Mouse (Mus musculus) heart, embryonic 10.5 days (tissue): ENCODE measurements around the gene Gpr108. TPM values are rescaled to one million over a fixed set of nuclear protein-coding genes. Genes with fewer than 3 reads are reported as not detected.
"Not testable (repeated sequence)": the region's sequence is repeated elsewhere in the genome, so short reads cannot be mapped to it uniquely, and the experiment has no call there.

Experiments used
- DNase-seq: peaks from one replicate; pipeline ENCODE4 v3.0.0-alpha.2; 2017; ENCODE audit warnings: low spot score
- H3K27ac ChIP-seq: fragments of 300-500 bp; sonication (generic); 2 replicates; pipeline ENCODE4 v1.5.1; 2016; ENCODE audit warnings: mild to moderate bottlenecking
- H3K27me3 ChIP-seq: fragments of 300-500 bp; sonication (generic); 2 replicates; pipeline ENCODE4 v1.6.1; 2016; ENCODE audit warnings: mild to moderate bottlenecking; ENCODE audit not compliant: poor library complexity, insufficient read depth, severe bottlenecking
- H3K36me3 ChIP-seq: fragments of 300-500 bp; sonication (generic); 2 replicates; pipeline ENCODE4 v1.6.1; 2016; ENCODE audit warnings: mild to moderate bottlenecking, moderate library complexity
- H3K4me1 ChIP-seq: fragments of 300-500 bp; sonication (generic); 2 replicates; pipeline ENCODE4 v1.6.1; 2016; ENCODE audit warnings: mild to moderate bottlenecking
- H3K4me3 ChIP-seq: fragments of 300-500 bp; sonication (generic); 2 replicates; pipeline ENCODE4 v1.5.1; 2016; ENCODE audit warnings: mild to moderate bottlenecking, moderate library complexity
- H3K9me3 ChIP-seq: fragments of 300-500 bp; sonication (generic); 2 replicates; pipeline ENCODE4 v1.6.1; 2016; ENCODE audit warnings: mild to moderate bottlenecking, moderate library complexity
- WGBS: fragments of 180-500 bp; shearing (Covaris S2); methylation state at CpG from one replicate; pipeline ENCODE4 v1.1.7; 2016; 5-methylcytosine and 5-hydroxymethylcytosine counted together
- polyA plus RNA-seq: library from polyadenylated mRNA; unstranded; fragments of >200 nt; fragmentation: Nextera tagmentation; extraction: Ambion mirVana; gene quantifications from 2 replicates; pipeline ENCODE4 v1.2.1, GENCODE M21; 2016

Gene Gpr108
- polyA plus RNA-seq, 1 experiment from 2014 or later = 28.6 TPM

DNA sequence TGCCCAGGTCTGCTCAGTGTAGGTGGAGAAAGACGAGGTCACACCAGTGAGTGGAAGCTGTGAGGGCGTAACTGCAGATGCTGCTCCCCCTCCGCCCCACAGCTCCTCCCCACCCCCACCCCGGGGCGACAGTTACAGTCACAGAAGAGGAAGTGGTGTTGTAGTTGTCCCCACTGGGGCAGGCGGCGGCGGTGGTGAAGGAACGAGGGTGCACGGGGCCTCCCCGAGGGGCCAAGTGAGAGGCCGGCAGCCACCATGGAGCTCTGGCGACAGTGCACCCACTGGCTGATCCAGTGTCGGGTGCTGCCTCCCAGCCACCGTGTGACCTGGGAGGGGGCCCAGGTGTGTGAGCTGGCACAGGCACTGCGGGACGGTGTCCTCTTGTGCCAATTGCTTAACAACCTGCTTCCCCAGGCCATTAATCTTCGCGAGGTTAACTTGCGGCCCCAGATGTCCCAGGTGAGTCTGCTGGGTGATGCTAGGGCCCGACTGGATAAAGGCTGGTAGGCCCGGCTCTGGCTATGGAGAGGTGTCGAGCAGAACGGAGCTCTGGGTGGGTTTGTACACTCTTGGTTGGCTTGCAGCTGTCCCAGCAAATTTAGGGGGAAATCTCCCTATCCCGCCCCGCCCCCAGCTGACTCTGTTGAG lies 30.8 kb upstream of the Gpr108 start, which contains the start of gene Vav1:
TSS of gene Vav1 (plus strand) at position 158 of the 648 bp plus-strand sequence.
- H3K4me3 ChIP-seq = no peak within 1 kb of the TSS
- no peak for DNase-seq
- WGBS = 44% methylated on average over 26 of the region's 26 CpGs
- H3K36me3 ChIP-seq = no peaks in the 10 kb centered on the region
- H3K27me3 ChIP-seq = peaks cover 46% of the 10 kb centered on the region
- peaks cover 16% of the 10 kb centered on the region for H3K4me1 ChIP-seq
- no peak within 1 kb of the TSS for H3K27ac ChIP-seq
- no peaks in the 10 kb centered on the region for H3K9me3 ChIP-seq

DNA sequence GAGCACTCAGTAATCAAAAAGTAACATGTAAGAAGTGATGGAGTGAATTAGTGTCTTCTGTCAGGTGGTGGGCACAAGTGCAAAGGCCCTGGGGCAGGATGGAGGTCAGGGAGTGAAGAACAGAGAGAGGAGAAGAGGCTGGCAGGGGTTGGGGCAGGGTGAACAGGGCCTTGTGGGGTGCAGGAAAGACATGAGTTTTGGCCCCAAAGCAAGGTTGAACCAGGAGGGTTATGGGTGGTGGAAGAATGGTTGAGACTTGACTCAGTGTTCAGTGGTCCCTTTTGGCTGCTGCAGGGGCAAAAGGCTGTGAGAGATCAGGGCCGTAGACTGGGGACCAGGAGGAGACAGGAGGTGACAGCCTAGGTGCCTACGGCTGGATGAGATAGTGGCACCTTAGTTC lies 30.3 kb upstream of the Gpr108 start:
- peaks cover 51% of the 10 kb centered on the region for H3K27me3 ChIP-seq
- no peak overlapping the region for H3K4me3 ChIP-seq
- no peak overlapping the region for H3K27ac ChIP-seq
- DNase-seq = no peak
- peaks cover 16% of the 10 kb centered on the region for H3K4me1 ChIP-seq
- H3K36me3 ChIP-seq = no peaks in the 10 kb centered on the region
- H3K9me3 ChIP-seq = no peaks in the 10 kb centered on the region
- WGBS = 71% methylated on average over 2 of the region's 2 CpGs

DNA sequence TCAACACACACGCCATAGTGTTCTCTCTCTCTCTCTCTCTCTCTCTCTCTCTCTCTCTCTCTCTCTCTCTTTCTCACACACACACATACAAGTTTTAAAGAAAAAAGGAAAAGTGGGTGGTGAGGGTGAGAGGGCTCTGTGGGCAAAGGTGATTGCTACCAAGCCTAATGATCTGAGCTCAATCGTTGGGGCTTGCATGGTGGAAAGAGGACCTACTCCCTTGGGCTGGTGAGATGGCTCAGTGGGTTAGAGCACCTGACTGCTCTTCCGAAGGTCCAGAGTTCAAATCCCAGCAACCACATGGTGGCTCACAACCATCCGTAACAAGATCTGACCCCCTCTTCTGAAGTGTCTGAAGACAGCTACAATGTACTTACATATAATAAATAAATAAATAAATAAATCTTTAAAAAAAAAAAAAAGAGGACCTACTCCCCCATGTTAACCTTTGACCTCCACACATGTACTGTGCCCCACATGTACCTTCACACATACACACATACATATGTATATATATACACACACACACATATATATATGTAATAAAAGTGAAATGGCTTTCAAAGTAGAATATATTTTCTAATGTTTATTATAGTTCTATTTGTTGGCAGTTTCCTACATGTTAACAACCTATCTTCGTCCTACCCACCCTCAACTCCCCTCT lies 29.5 kb upstream of the Gpr108 start:
- H3K9me3 ChIP-seq = not testable (repeated sequence)

DNA sequence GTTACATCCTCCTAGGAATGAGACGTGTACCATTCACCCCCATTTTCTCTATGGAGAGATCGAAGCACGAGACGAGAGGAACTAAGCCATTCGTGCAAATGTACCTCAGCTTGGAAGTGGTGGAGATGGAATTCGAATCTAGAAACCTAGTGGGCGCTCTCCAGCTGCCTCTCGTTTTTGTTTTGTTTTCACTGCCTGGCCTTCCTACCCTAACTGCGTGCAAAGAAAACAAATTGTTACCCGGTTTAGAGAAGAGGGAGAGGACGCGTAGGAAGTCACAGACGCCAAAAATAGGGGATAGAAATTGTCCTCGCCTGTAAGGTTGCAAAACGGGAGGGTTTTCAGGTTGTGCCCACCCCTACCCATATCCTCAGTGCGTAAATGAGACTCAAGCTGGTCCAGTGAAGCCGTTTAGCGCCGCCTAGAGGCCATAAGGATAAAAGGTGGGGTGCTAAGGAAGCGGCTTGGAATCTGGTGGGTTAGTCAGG lies 28.4 kb upstream of the Gpr108 start:
- Histone ChIP-seq H3K4me3 (peak overlapping the region; percentile 61), H3K4me1 (peaks cover 16% of the 10 kb centered on the region), H3K9me3 (no peaks in the 10 kb centered on the region), H3K27me3 (peaks cover 63% of the 10 kb centered on the region), H3K27ac (peak overlapping the region; percentile 52; the same call in 1 of the 2 replicates), H3K36me3 (no peaks in the 10 kb centered on the region)
- peak; percentile 84 for DNase-seq
- WGBS = 0% methylated on average over 20 of the region's 20 CpGs

More for the DNA sequence above, 29.5 kb upstream of the Gpr108 start:
- H3K27ac ChIP-seq, DNase-seq, H3K4me3 ChIP-seq, H3K36me3 ChIP-seq: not testable (repeated sequence)
- peaks cover 54% of the 10 kb centered on the region for H3K27me3 ChIP-seq
- H3K4me1 ChIP-seq = peaks cover 16% of the 10 kb centered on the region
- 75% methylated on average over 5 of the region's 5 CpGs for WGBS

DNA sequence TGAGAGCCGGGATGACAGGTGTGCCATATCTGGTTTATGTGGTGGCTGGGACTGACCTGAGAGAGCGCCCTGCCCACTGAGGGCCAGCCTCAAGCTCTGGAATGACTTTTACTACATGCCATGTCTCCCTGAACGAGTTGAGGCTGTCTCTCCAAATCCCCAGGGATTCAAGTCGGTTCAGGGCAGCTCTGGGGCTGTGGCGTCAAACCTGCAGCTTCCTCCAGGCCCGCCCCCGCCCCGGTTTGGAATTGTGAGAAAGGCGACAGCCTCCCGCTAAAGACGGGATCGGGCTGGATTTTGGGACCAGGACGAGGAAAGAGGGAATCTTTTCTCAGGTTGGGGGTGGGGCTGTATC lies 27.7 kb upstream of the Gpr108 start:
- H3K4me1 ChIP-seq = peaks cover 16% of the 10 kb centered on the region
- DNase-seq = no peak
- H3K27me3 ChIP-seq = peaks cover 69% of the 10 kb centered on the region
- no peak overlapping the region for H3K27ac ChIP-seq
- H3K4me3 ChIP-seq = peak overlapping the region; percentile 61
- no peaks in the 10 kb centered on the region for H3K9me3 ChIP-seq
- H3K36me3 ChIP-seq = no peaks in the 10 kb centered on the region
- WGBS = 3% methylated on average over 13 of the region's 13 CpGs

DNA sequence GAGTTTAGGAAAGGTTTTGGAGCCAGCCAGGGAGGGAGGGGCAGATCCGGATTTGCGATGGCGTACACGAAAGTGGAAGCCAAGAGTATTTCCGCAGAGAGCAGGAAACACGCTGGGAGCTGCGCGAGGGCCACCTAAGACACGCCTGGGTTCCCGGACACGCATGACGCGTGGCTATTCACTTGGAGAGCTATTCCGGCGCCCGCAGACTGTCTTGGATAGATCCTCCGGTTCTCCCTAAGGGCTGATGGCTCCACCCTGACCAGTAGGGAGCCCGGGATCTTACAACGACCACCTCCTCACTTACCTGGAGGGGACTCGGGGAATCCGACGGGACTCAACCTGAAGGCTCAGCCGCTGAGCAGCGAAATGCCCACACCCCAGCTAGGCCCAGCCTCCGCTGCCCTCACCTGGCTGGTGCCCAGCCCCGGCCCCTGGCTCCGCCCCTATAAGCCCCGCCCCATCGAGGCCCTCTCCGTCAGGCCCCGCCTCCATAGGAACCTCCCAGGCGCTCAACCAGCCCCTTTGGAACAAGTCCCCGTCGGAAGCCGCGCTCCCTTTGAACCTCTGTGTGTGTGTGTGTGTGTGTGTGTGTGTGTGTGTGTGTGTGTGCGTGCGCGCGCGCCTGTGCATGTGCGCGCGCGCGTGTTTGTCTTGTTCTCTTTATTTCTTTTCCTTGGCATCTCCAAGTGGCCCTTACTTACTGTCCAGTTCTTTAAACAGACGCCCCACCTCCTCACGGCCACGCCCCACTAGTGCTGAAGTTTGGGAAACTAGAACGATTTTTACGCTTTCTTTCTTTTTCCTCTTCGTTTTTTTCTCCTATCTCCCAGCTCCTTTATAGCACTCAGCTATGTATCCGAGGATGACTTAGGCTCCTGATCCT lies 27.1 kb upstream of the Gpr108 start:
- Histone ChIP-seq H3K27ac (0 out of 2 replicates have a peak overlapping the region, but pooled peaks have one; percentile 52), H3K4me1 (peaks cover 16% of the 10 kb centered on the region), H3K27me3 (peaks cover 68% of the 10 kb centered on the region), H3K9me3 (no peaks in the 10 kb centered on the region), H3K4me3 (peak overlapping the region; percentile 61), H3K36me3 (no peaks in the 10 kb centered on the region)
- WGBS = under 1% methylated on average over 53 of the region's 53 CpGs
- peak; percentile 88 for DNase-seq

DNA sequence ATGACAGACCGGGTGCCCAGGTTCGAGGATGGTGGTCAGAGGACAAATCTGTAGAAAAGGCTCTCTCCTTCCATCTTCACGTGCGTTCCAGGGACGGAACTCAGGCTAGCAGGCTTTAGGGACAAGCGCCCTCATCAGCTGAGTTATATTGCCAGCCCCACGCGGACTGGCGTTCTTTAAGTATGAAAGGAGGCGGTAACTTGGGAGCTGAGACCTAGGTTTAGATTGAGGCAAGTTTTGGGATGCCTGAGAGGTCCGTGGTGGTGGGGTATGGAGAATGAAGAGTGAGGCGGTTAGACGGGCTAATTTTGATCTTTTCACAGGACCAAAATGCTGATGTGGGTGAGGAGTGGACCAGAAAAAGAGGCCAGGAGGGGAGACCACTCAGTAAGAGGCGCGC lies 26.4 kb upstream of the Gpr108 start:
- Histone ChIP-seq H3K4me3 (peak overlapping the region; percentile 61), H3K9me3 (no peaks in the 10 kb centered on the region), H3K4me1 (peaks cover 16% of the 10 kb centered on the region), H3K36me3 (no peaks in the 10 kb centered on the region), H3K27me3 (peaks cover 62% of the 10 kb centered on the region), H3K27ac (no peak overlapping the region)
- no peak for DNase-seq
- WGBS = 5% methylated on average over 15 of the region's 15 CpGs

DNA sequence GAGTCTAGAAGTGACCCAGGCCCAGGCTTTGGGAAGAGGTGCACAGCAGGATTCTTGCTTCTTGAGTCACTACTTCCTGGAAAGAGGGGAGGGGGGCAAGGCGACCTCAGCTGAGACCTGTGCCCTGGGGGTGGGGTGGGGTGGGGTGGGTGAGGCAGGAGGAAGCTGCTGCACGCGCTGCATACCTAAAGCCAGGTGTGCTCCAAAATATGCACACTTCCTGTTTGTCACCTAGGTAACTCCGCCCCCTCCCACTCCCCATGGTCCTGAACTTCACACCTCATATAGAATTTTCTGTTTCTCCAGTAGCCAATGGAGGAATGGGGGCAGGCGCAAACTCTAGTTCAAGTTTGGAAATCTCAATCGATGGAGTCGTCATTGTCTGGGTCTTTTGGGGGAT lies 25.6 kb upstream of the Gpr108 start:
- H3K36me3 ChIP-seq = no peaks in the 10 kb centered on the region
- peaks cover 54% of the 10 kb centered on the region for H3K27me3 ChIP-seq
- DNase-seq = no peak
- no peaks in the 10 kb centered on the region for H3K9me3 ChIP-seq
- WGBS = 32% methylated on average over 7 of the region's 7 CpGs
- H3K4me3 ChIP-seq = no peak overlapping the region
- no peak overlapping the region for H3K27ac ChIP-seq
- H3K4me1 ChIP-seq = peaks cover 16% of the 10 kb centered on the region

DNA sequence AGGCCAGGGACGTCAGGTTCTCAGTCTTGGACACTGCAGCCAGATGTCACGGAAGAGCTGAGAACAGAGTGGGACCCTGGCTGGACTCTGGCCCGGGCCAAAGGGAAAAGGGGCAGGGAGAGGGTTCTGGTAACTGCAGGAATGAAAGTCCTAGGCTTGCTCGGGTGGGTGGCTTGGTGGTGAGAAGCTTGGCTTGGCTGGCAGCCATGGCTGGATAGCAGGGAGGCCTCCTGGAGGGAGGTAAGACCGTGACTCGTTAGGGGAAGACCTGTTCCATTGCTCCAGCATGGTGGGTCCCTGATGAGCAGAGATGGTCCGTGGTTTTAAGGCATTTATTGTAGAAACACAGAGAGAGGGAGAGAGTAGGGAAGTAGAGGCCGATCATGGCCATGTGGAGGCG lies 23.1 kb upstream of the Gpr108 start:
- WGBS = 65% methylated on average over 9 of the region's 9 CpGs
- H3K4me3 ChIP-seq = no peak overlapping the region
- H3K27ac ChIP-seq = no peak overlapping the region
- H3K27me3 ChIP-seq = peaks cover 45% of the 10 kb centered on the region
- no peak for DNase-seq
- H3K4me1 ChIP-seq = peaks cover 16% of the 10 kb centered on the region
- no peaks in the 10 kb centered on the region for H3K9me3 ChIP-seq
- no peaks in the 10 kb centered on the region for H3K36me3 ChIP-seq

DNA sequence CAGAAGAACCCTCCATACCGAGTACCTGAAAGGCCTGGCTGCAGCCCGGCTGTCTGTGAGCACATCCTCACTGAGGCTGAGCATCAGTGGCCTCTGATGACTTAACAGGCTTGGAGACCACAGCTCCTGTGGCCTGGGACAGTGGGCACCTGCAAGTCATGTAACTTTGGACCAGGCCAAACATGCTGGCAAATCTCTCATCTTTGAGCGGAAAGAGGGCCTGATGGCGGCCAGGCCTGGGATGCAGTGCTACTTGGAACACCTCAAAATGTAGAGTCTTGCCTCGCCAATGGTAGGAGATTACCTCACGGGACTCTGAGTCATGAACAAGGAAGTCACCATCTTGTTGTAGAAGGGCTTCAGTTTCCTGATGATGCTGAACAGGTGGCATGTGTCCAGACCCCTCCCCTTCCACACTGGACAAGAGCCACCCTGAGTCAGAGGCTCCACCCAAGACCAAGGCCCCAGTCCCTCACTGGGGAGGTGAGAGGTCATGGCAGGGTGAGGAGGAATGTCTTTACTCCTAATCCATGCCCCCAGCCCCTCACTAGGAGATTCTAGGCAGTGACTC lies 19.4 kb upstream of the Gpr108 start:
- no peak for DNase-seq
- Histone ChIP-seq H3K4me1 (peaks cover 11% of the 10 kb centered on the region), H3K27ac (no peak overlapping the region), H3K27me3 (peaks cover 15% of the 10 kb centered on the region; the same call in 1 of the 2 replicates), H3K36me3 (peaks cover 19% of the 10 kb centered on the region), H3K9me3 (no peaks in the 10 kb centered on the region), H3K4me3 (no peak overlapping the region)
- WGBS = 79% methylated on average over 6 of the region's 6 CpGs

DNA sequence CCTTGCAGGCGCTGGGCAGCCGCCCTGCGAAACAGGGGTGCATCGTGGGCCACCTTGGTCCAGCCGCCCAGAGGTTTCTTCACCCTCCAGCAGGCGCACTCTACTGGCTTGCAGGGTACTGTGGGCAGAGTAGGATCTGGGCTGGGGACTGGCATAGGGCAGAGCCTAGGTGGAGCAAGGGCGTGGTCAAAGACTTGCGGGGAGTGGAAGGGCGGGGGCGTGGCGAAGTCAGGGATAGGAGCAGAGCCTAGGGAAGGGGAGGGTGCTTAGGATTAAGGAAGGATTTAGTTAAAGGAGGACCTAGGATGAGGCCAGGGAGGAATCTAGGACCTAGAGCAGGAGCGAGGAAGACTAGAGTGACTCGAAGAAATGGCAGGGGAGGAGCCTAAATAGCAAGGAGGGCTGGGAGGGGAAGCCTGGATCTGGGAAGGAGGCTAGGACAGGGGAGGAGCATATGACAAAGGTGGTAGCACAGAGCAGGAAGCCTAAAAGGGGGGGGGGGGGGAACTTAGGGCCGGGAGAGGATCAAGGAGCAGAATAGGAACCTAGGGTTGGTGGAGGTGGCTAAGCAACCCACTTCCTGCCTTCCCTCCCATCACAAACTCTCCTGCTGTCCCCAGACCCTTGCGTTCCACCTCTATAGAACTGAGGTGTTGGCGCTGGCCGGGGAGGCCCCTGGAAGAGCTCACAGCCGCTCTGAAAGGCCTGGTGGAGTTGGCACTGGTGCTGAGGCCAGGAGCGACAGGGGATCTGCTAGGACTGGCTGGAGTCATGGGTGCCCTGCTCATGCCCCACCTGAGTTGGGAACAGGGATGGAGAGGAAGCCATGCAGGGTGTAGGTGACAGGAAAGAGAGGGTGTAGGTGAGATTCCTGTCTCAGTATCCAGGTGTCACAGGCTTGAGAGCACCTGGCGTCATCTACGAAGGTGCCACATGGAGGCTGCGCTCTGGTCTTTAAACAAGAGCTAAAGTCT lies 17.0 kb upstream of the Gpr108 start:
- peaks cover 43% of the 10 kb centered on the region for H3K36me3 ChIP-seq
- peak overlapping the region; percentile 33 for H3K4me3 ChIP-seq
- no peaks in the 10 kb centered on the region for H3K9me3 ChIP-seq
- peaks cover 14% of the 10 kb centered on the region for H3K4me1 ChIP-seq
- WGBS = 23% methylated on average over 21 of the region's 22 CpGs
- H3K27me3 ChIP-seq = no peaks in the 10 kb centered on the region
- H3K27ac ChIP-seq = no peak overlapping the region
- DNase-seq = no peak

DNA sequence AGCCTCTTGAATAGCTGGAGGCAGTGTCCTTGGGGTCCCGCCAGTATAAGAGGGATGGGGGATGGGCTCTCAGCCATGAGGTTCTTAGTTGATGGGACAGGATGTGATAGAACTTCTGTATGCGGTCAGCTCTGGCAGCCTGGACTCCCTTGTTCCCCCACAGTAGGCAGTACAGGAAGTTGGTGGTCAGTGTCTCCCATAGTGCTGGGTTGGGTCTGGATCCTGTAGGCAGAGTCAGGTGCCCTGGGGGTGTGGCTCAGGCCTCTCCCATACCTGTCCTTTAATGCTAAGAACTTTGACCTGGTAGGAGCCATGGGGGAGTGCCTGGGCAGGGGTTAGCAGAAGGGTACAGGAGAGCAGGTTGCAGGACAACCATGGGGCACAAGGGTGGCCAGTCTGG lies 15.9 kb upstream of the Gpr108 start:
- Histone ChIP-seq H3K9me3 (no peaks in the 10 kb centered on the region), H3K27ac (no peak overlapping the region), H3K4me1 (peaks cover 15% of the 10 kb centered on the region), H3K36me3 (peaks cover 53% of the 10 kb centered on the region), H3K4me3 (no peak overlapping the region), H3K27me3 (no peaks in the 10 kb centered on the region)
- WGBS = 76% methylated on average over 2 of the region's 2 CpGs
- no peak for DNase-seq
